Mouse (Mus musculus) E14TG2a.4 (cell line): Measurements from ENCODE around the gene Sox11.

Source experiments
- CTCF ChIP-seq: conservative IDR thresholded peaks from 2 replicates; pipeline ENCODE4 v1.5.1; 2014; ENCODE audit warnings: low read length
- NANOG ChIP-seq: IDR thresholded peaks from 2 replicates; pipeline ENCODE4 v1.6.1; 2014; ENCODE audit warnings: borderline replicate concordance, low read length, mixed read lengths

DNA sequence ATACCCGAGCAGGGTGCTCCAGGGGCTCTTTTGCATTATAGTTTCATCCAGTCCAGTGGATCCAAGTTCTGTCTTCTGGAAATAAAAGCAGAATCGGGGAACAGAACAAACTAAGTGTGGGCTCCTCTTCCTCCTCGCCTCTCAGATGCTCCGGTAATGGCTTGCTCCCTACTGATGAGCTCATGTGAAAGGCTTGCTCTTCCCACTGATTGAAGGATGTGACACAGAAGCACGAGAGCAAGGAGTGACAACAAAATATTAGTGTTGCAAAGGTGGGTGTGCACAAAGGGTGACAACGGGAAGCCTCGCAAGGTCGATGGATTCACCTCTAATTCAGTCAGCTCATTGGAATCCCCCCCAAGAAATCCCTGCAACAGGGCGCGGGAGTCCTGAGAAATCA, 48.6 kb downstream of the Sox11 start:
- TF ChIP-seq CTCF (no peak), NANOG (no peak)
